Mouse (Mus musculus) embryo, embryonic 10.5 days (tissue): Measurements from ENCODE around the gene Cmtm4.

Experiments used
- DNase-seq: peaks from one replicate; pipeline ENCODE4 v3.0.0-alpha.2; 2015; ENCODE audit warnings: low spot score

The Cmtm4 gene

DNA sequence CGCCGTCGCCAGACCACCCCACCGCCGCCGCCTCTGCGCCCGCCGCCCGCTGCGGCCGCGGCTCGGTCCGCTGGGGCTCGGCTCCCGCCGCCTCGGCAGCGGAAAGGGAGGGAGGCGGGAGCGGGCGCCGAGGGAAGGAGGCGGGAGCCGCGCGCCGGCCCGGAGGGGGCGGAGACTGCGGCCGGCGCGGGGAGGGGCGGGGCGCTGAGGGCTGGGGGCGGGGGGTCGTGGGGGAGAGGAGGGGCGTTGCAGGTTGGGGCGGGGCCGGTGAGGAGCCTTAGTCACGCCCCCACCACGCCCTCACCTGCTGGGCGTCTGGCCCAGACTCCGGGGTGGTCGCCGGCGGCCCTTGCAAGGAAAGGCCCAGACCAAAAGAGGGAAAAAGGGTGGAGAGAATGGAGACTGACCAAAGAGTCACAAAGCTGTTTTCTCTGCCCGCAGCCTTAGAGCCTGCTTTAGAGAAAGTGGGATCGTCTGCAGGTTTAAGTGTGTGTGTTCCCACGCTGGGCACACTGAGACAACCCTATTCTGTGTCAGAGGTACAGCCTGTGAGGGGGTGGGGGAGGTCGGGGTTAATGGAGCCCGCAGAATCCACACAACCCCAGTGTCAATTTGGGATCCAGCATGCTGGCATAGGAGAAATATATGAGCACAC, at the start of gene Cmtm4:
TSS of gene Cmtm4 (minus strand) at position 105 of the 655 bp plus-strand sequence.
- peak; percentile 74 for DNase-seq

DNA sequence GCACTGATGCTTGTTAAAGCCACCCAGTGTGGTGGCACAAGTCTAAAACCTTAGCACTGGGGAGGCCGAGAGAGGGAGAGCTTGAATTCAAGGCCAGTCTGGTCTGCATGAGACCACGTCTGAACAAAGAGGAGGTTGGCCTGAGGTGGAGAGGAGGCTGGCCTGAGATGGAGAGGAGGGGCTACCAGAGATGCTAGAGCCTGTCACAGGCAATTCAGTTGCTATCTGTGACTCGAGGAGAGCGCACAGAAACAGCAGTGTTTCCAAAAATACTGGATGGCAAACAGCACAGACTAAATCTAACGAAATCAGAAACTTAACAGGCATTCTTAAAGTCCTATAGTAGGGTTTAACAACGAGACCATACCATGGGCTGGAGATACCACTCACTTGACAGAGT, 49.6 kb upstream of the Cmtm4 start:
- DNase-seq: no peak

DNA sequence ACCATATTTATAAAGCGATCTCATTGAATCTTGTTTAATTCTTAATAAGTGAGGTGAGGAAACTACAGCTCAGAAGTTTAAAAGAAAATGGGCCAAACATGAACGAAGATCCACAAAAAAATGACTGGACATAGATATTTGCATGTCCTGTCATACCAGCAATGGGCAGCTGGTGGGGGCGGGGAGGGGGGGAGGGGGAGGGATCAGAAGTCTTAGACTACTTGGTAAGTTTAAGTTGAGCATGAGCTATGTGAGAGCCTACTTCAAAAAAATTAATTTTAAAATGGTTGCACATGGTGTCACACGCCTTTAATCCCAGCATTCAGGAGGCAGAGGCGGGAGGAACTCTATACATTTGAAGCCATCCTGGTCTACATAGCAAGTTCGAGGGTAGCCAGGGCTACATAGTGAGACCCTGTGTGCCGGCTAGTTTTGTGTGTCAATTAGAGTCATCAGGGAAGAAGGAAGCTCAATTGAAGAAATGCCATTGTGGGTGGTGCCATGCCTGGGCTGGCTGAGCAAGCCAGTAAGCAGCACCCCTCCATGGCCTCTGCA, 47.6 kb upstream of the Cmtm4 start:
- no peak for DNase-seq

DNA sequence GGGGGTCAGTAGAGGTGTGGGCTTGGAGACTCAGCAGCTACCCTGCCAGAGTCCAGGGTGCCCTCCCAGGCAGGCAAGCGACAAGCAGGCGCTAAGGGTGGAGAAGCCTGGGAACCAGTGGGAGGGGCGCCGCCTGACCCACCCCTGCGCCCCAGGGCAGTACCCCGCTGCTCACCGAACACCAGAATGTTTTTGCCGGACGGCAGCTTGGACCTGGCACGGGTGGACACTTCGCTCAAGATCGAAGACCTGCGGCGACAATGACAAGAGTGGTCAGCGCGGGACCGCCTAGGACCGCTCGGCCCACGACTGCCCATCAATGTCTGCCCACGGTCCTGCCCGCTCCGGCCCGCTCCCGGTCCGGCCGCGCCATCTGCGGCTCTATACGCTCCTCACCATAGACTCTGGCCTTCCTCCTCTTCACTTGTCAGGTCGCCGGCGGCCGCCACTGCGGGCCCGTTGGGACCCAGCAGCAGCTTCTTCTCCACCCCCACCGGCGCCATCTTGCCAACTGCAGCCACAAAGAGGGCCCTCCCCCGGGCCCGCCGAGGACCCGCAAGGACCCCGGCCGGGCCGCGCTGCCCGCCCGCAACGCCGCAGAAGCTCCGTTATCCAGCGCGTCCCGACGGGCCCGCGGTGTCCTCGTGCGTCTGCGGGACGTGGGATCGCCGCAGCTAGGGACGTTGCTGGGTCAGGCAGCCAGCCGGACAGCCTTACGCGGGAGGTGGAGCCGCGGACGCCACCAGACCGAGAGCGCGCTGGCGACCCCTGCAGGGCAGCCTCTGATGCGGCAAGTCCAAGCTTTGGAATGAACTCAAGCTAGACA, 46.9 kb upstream of the Cmtm4 start, which contains the start of gene Dync1li2:
TSS of gene Dync1li2 (minus strand) at position 749 of the 826 bp plus-strand sequence.
- peak; percentile 91 for DNase-seq

DNA sequence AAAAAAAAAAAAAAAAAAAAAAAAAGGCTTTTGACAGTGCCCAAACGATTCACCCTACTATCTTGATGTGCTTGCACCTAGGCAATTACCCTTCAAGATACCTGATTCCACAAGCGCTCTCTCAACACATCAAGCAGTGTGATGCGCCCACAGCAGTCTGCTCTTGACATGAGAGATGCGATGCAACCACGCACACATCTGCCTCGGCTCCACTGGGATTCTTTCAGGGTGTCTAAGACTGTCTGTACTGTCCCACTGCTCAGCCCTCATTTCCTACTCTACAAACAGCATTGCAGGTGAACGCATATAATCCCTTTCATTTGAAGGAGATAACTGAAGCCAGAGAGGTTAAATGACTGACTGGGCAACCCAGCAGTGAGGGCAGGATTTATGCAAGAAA, 46.0 kb upstream of the Cmtm4 start:
- DNase-seq: peak; percentile 7

DNA sequence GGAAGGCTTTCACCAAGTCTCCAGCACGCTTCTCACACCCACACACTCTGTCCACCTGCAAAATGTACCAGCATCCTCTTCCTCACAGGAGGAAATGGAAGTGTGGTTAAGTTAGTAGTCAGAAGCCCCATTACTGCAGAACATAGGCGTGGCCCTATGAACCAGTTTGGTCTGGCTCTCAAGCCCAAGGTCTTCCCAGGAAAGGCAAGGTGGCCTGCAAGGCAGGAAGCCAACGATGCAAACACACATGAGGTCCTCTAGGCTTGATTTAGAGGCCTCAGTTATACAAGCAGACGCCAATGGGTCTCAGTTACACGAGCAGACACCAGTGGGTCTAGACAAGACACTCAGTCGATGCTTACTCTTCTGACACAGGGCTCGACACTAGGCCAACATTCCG, 43.9 kb upstream of the Cmtm4 start:
- DNase-seq: no peak

DNA sequence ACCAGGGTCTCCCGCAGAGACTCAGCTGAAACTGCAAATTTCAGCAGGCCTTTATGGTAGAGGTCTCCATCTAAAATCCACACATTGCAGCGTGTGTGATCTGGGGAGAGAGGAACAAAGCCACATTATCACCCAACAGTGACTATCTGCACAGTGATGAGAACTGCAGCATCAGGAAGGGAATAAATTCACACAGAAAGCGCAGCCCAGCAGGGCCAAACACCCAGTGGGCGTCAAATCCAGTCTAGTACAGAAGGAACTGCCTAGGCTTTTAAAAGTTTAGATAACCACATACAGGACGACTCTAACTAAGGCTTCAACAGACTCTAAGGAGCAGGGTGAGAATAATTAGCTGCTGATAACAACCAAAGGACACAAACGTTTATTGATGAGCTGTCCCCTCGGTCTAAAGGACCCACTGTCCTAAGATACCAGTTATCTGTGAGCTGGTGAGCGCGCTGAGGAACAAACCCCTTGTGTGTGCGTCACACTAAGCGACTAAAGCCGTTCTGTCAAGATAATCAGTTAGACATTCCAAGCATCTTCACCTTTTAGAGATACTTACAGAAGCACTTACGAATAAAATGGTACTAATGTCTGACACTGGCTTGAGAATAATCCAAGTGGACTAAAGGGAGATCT, 42.0 kb upstream of the Cmtm4 start:
- no peak for DNase-seq

DNA sequence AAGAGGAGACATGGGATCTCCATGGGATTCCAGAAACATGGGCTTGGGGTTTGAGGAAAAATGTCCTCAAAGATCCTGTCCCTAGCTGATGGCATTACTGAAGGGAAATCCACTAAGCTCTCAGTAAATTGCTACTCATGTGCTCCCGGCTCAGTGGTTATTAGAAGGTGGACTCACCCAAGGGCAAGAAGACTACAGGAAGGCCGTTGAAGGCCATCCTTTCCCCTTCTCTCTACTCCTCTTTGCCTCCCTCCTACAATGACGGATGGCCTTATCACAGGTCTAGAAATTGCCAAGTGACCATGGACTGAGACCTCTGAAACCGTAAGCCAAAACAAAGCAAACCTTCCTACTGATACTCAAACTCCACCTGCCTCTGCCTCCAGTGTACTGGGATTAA, 41.0 kb upstream of the Cmtm4 start:
- no peak for DNase-seq

DNA sequence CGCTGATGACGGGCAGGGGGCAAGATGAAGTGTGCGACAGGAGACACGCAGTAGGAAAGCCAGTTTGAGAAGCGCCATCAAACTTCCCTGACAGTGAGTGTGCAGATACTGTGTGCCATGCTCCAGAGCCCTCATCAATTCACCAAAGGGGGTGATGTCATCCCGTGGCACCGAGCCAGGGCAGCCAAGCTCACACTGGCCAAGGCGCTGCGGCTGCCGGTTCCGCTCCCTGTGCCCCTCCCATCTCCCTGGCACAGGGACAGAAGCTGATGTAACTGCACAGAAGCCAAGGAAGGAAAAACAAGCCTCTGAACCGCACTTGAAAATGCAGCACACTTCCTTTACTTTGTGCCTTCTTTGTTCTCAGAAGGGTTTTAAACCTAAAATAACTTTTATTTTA, 40.4 kb upstream of the Cmtm4 start:
- DNase-seq: no peak

DNA sequence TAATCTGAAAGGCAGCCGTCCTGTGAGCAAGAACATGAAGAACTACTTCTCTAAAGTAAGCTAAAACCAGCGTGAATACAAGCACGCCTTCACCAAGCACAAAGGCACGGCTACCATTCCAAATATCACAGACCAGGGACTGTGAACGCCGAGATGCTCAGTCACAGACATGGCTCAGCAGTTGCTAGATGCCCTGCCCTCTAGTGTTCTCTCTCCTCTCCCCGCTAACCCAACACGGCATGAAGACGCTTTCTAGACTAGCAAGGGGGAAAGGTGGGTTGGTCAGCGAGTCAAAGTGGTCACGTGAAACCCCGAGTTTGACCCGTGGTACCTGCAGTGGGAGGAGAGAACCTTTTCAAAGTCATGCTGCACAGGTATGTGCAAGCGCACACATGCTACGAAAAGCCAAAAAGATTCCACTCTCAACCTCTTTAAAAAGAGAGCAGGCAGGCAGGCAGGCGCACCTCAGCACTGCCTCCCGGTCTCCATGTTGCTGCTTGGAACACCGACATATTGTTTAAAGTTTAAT, 39.3 kb upstream of the Cmtm4 start:
- no peak for DNase-seq

DNA sequence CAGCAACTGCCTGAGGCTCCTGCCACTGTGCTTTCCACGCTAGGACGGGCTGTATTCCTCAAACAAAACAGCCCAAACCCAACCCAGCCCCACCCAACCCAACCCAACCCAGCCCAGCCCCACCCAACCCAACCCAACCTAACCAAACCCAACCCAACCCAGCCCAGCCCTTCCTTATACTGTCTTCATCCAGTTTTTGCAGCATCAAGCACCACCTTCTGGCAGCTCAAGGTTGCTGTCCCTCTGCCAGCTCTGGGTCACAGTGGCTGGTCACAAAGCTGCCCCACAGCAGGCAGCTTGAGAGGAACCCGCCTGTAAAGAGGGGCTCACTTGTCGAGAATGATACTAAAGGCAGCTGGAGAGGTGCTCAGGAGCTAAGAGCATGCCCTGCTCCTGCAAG, 38.7 kb upstream of the Cmtm4 start:
- DNase-seq: no peak

DNA sequence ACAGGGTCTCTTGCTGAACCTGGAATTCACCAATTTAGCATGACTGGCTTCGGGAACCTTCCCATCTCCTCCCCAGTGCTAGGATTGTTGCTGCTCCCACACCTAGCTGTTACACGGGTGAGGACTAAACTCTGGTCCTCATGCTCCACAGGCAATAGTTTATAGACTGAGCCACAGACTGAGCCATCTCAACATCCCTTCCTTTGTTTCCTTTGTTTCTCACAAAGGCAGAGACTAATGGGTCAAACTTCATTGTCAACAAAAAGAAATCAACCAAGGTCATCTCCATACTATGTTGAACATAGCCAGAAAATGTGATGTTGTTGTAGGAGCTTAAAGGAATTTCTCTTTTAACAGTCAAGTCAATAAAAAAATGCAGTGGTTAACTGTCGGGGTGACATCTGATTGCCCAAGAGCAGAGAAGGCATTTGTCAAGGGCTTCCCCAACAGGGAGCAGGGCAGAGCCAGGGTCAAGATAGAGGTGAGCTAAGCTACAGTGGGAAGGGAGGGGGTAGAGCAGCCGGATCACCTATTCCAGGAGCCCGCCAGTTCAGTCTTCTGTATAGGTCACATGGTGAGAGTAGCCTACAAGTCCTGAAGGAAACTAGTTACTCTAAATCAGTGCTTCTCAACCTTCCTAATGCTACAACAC, 37.7 kb upstream of the Cmtm4 start:
- DNase-seq: no peak

DNA sequence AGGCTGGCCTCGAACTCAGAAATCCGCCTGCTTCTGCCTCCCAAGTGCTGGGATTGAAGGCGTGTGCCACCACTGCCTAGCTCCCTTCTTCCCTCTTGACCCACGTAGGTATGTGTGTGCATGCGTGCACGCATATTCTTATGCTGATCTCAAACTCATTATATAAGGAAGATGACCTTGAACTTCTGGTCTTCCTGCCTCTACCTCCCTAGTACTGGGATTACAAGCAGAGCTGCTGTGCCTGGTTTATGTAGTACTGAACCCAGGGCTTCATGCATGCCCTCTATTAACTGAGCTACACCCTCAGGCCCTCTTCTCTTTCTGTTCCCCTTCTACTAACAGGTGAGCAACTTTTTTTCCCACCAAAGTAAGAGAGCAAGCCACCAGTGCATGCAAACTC, 37.0 kb upstream of the Cmtm4 start:
- DNase-seq: no peak

DNA sequence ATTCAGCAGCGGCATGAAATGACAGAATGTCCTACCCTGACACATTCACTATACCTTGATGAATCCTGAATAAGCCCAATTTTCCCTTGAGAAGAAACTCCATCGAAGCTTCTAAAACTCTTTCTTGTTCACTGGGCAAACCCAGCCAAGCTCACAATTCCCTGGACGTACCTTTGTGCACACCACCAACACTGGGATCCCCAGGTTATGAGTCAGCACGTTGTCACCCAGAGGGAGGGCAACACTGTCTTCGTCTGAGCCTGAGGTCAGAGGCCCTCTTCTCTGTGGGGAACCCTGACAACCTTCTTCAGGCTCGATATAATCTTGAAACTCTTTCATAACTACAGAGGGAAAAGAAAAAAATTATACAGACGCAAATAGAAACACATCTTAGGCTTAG, 34.6 kb upstream of the Cmtm4 start:
- DNase-seq: no peak

DNA sequence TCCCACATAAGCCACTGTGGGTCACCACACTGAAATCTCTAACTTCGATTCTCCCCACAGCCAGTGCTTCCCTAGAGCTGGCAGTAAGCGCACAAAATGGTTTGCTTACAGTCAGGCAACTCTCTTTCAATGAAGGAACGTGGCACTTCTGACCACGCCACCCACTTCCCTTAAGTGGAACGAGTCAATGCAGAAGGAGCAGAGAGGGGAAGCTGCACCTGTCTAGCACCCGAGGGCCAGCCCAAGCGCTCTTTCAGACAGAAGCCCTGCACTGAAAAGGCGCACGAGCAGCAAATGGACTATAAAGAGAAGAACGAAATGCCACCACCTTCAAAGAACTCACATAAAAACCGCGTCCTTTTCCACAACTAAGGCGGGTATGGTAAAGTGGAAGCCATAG, 32.1 kb upstream of the Cmtm4 start:
- no peak for DNase-seq

DNA sequence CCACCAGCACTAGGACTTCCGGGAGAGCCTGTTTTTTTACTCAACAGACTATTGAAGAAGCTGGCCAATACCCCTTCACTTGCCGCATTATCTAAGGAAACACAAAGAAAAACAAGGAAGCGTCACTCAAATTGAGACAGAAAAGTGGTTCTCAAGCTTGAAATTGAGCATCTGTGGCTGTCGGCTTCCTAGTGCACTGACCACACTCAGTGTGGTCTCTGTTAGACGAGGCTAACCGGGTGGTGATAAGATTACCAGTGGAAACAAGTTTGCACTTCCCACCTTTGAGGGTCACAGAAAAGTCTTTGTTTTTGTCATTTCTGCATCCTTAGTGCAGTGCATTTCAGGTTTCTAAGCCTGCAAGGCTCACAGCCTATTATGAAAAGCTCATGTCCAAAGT, 26.7 kb upstream of the Cmtm4 start:
- no peak for DNase-seq

DNA sequence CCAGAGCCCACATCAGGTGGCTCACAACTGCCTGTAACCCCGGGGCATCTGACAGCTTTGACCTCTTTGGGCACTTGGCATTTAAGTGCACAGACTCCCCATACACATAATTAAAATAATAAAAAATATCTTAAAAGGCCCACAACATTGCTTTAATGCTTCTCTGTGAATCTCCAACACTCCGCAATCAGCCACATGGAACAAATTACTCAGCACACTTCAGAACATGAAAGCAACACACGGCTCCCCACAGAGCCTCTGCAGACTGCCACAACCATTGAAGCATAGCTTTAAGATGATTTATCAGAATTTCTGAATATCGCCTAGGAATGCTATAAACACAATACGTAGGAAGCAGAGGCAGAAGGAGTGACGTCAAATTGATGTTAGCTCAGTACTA, 20.4 kb upstream of the Cmtm4 start:
- no peak for DNase-seq

DNA sequence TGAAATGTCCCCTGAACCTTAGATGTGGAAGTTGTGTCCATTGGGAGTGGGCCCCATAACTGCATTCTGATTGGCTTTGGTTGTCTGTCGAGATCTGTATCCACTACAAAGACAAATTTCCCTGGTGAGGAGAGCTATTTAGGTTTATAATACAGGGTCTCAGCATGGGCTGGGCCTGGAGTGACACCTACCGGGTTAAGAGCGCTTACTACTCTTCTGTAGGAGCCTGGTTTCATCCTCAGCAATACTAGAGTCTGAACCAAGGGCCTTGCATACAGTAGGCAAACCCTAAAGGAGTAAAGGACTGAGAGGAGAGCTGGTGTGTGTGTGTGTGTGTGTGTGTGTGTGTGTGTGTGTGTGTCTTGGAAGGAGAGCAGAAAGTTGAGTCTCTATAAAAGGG, 18.6 kb upstream of the Cmtm4 start:
- no peak for DNase-seq

DNA sequence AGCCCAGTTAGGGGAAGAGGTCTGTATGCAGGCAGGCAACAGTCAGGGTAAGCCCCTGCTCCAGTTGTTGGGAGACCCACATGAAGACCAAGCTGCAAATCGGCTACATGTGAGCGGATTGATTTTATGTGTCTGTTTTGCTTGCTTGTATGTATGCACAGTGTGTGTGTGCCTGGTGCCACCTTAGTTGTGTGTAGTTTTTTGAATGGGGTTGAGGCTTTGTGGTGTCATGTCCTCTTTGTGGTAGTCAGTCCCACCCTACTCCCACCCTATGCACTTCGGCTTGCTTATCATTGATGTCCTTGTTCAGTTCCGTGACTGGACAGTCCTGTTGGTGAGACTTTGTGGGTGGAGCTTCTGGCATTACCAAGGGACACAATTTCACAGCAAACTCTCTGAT, 18.2 kb upstream of the Cmtm4 start:
- no peak for DNase-seq

DNA sequence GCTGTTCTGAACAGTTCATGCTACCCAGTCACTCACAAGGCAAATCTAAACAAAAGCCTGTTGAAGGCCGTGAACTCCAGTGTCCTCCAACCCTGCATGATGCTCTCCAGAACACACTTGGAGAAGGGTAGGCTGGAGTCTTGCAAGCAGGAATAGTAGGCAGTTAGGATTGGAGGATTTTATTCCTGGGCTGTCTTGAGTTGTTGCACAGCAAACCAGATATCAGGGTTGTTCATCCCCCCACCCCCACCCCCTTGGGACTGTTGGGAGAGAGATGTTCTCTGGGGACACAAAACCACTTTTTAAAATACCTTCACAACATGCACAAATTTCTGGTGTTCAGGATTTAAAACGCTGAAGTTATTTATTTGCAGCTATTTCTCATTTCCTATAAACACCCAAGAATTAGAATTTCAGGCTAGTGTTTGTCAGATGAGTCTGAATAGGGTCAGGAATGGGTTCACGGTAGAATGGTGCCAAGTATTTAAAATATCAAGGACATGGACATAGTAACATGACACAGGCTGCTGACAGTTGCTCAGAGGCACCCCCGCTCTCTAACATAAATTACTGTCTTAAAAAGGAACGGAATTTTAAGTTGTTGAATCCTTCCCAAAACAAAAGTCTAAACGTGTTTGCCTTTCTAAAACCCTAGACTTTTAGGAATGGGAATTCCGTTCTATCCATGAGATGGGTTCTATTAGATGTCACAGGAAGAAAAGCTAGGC, 17.4 kb upstream of the Cmtm4 start:
- no peak for DNase-seq

DNA sequence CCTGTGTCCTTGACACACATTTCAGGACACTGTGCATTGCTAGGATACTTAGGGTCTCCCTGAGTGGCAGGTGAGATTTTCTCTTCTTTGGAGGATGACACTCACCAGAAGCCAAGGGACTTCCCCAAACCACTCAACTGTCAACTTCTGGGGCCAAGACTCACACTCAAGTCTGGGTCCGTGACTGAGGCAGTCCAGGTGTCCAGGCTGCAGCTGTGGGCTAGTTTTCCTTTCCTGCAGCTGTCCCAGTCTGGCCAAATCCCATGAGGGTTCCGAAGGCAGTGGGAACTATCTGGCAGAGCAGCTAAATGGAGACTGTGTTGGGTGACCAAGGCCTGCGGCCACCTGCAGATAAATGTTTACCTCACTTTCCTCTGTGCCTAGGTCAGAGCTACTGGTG, 16.4 kb upstream of the Cmtm4 start:
- DNase-seq: no peak
